Mouse (Mus musculus) left cerebral cortex, adult 2 months (tissue): ENCODE data around the gene D130043K22Rik. TPM values are rescaled to one million over a fixed set of nuclear protein-coding genes. Genes with fewer than 3 reads are reported as not detected.

Experiments used
- DNase-seq, 2 experiments: peaks; one replicate each; pipeline ENCODE4 v3.0.0; 2021 to 2022; ENCODE audit warnings: low spot score in 2 of 2, mixed read lengths in 1 of 2; ENCODE audit errors: extremely low spot score in 1 of 2
- H3K27ac ChIP-seq: fragments of 200-600 bp; 2 replicates; pipeline ENCODE4 v1.8.1; 2022
- H3K4me3 ChIP-seq: fragments of 200-600 bp; 2 replicates; pipeline ENCODE4 v1.8.1; 2022
- CTCF ChIP-seq: fragments of 200-600 bp; IDR thresholded peaks from 2 replicates; pipeline ENCODE4 v1.8.1; 2022; ENCODE audit warnings: antibody characterized with exemption, mild to moderate bottlenecking, moderate library complexity
- intact Hi-C: fragments of 180-260 bp; cut with DNase I; formaldehyde crosslinking; loops from one replicate; pipeline ENCODE4 v1.15.1; 2025
- total RNA-seq, 2 experiments: library from RNA; stranded (reverse); gene quantifications; 2 replicates each; pipeline ENCODE4 v1.2.3; 2021

D130043K22Rik gene
- total RNA-seq, 2 experiments from 2014 or later = 30.8 to 31.2 TPM

DNA sequence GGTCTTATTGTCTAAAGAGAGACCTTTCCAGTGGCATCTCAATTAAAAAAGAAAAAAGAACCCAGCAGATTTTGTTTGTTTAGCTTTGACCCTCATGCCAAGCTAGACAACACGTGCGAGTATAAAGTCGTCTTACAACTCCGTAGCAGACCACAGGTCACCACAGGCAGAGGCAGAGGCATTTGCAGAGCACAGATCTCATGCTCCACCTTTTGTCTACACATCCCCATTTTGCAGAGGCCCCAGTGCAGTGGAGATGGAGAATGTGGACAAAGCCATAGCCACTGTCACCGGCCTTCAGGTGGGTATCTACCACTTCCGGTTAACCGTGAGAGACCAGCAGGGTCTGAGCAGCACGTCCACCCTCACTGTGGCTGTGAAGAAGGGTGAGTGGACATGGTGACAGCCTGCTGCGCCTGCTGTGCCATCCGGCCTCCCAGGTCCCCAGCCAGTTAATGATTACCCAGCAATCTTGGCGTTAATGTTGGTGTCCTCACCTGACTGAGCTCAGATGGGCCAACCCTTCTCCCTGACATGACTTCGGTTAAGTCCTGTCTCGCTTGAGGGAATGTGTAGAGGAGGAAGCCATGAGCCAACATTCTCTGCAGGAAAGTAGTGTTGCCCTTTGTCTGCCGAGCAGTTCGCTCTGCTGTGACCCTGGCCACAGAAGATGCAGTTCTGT, 34.6 kb downstream of the D130043K22Rik start:
- no peak for TF ChIP-seq CTCF
- Histone ChIP-seq H3K4me3 (no peak overlapping the region), H3K27ac (no peak overlapping the region)
- no peak for DNase-seq
- intact Hi-C loops = no loop called here

DNA sequence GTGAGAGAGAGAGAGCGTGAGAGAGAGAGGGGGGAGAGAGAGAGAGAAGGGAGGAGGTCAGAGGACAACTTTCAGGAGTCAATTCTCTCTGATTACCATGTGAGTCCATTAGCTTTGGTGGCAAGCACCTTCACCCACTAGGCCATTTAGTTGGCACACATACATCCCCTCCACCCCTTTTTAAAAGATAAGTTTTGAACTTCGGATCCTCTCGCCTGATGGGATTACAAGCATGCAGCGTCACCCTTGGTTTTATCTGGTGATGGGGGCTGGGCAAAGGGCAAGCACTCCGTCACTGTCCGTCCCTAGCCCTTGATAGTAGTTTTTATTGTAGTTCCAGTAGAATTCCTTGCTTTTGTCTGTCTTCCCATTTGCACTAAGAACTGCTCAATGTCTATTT, 35.3 kb downstream of the D130043K22Rik start:
- Histone ChIP-seq H3K27ac (no peak overlapping the region), H3K4me3 (no peak overlapping the region)
- no peak for TF ChIP-seq CTCF
- DNase-seq = no peak
- intact Hi-C loops = no loop called here

DNA sequence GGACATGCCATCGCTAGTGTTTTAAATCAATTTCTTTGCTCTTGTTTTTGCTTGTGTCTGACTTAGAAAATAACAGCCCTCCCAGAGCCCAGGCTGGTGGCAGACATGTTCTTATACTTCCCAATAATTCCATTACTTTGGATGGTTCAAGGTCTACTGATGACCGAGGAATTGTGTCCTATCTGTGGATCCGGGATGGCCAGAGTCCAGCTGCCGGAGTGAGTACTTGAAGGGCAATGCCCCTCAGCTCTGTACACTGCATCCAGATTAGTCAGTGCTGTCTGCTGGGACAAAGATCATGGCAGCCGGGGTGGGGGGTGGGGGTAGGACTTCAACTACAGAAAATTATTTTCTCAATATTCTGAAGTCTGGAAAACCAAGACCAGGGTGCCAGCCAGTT, 35.8 kb downstream of the D130043K22Rik start:
- DNase-seq = no peak
- intact Hi-C loops = no loop called here
- H3K27ac ChIP-seq = no peak overlapping the region
- no peak for TF ChIP-seq CTCF
- H3K4me3 ChIP-seq = no peak overlapping the region

GRCm38 (mm10) chr13:24882411-24882810, 37.5 kb downstream of the D130043K22Rik start:
- H3K27ac ChIP-seq = no peak overlapping the region
- no peak overlapping the region for H3K4me3 ChIP-seq
- intact Hi-C loops = no loop called here
- no peak for DNase-seq
- peak; percentile 22 for TF ChIP-seq CTCF

- no peak for DNase-seq
- Histone ChIP-seq H3K27ac (no peak overlapping the region), H3K4me3 (no peak overlapping the region)
- intact Hi-C loops = no loop called here
- no peak for TF ChIP-seq CTCF
Observed at GRCm38 (mm10) chr13:24889554-24889953, 44.6 kb downstream of the D130043K22Rik start.

DNA sequence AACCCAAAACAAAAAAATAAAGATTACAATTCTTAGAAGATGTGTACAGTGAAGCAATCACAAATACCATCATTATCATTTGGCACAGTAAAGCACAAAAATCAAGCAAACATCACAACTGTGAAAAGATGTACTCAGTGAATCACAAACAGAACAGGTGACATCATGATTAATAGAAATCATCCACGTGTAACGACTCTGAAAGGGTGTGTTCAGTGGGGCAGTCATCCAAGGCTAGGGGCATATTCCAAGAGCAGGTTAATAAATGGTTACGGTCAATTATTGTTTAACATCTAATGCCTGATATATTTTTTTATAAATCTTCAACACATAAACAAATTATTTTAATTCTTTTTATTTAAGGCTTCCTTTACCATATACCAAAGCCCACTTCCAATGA, 47.6 kb downstream of the D130043K22Rik start:
- no peak overlapping the region for H3K4me3 ChIP-seq
- no peak overlapping the region for H3K27ac ChIP-seq
- no peak for DNase-seq
- TF ChIP-seq CTCF = no peak
- intact Hi-C loops = no loop called here

DNA sequence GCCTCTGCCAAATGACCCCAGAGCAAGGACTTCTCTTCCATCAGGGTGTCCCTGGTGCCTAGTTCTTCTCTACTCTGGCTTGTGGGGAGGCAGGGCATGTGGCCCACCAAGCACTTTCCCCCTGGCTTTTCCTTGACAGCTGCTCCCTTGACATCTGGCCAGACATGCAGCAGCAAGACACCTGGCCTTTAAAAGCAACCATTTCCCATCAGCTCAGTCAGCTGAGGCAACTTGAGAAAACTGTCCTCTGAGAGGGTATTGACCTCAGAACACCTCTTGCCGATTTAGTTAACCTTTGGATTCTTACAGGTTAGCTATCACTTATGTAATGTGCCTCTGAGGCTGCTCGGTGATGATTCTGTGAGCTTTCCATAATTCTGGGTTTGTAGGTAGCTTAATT, 48.9 kb downstream of the D130043K22Rik start:
- no peak for TF ChIP-seq CTCF
- Histone ChIP-seq H3K27ac (no peak overlapping the region), H3K4me3 (no peak overlapping the region)
- intact Hi-C loops = loop anchor here (2.0 kb wide), 1 partner anchor 25 kb away; no protein-coding TSS in a partner anchor
- no peak for DNase-seq

DNA sequence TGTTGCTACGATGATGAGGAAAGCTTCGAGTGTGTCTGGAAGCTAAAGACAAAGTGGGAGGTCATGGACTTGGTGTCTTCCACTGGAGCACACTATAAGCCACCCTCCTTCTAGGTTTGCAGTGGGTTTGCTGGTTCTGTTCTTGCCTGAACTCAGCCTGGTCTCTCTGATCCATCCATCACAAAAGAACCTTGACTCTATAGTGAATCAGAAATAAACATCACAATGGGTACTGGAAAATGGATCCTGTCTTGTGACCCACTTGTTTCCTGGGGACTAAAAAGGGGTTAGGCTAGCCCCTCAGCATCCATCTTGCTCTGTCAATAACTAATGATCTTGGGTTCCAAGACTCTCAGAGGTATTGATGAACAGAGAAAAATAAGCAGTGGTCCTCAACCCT, 57.0 kb downstream of the D130043K22Rik start:
- TF ChIP-seq CTCF = no peak
- DNase-seq = no peak
- Histone ChIP-seq H3K4me3 (no peak overlapping the region), H3K27ac (no peak overlapping the region)
- intact Hi-C loops = no loop called here

GRCm38 (mm10) chr13:24903412-24903811, 58.5 kb downstream of the D130043K22Rik start:
- Histone ChIP-seq H3K27ac (no peak overlapping the region), H3K4me3 (no peak overlapping the region)
- DNase-seq = no peak
- intact Hi-C loops = no loop called here
- TF ChIP-seq CTCF = no peak

GRCm38 (mm10) chr13:24905422-24905821, 60.5 kb downstream of the D130043K22Rik start:
- no peak overlapping the region for H3K27ac ChIP-seq
- intact Hi-C loops = no loop called here
- no peak for DNase-seq
- TF ChIP-seq CTCF = no peak
- H3K4me3 ChIP-seq = no peak overlapping the region

GRCm38 (mm10) chr13:24906831-24907570, 62.1 kb downstream of the D130043K22Rik start:
- intact Hi-C loops = no loop called here
- TF ChIP-seq CTCF = no peak
- DNase-seq = no peak
- H3K27ac ChIP-seq = no peak overlapping the region
- no peak overlapping the region for H3K4me3 ChIP-seq

DNA sequence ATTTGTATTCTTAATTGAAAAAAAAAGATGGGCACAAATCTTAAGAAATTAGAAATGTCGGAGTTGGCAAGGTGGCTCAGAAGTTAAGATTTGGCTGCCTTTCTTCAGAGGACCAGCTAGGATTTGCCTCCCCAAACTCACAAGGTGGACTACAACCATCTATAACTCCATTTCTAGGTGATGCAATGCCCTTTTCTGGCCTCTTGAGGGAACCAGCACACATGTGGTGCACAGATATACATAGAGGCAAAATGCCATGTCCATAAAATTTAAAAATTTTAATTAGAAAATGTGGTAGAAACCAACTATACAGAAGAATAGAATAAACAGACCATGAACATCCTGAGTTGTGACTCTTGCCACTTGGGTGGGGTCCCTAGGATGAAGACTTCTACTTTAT, 64.2 kb downstream of the D130043K22Rik start:
- Histone ChIP-seq H3K27ac (no peak overlapping the region), H3K4me3 (no peak overlapping the region)
- no peak for DNase-seq
- intact Hi-C loops = no loop called here
- TF ChIP-seq CTCF = peak; percentile 27

- DNase-seq = no peak
- no peak overlapping the region for H3K27ac ChIP-seq
- H3K4me3 ChIP-seq = no peak overlapping the region
- intact Hi-C loops = no loop called here
- TF ChIP-seq CTCF = no peak
Observed at GRCm38 (mm10) chr13:24913576-24913975, 68.6 kb downstream of the D130043K22Rik start.
